Mouse (Mus musculus) brain, embryonic 14.5 days (tissue): Measurements from ENCODE around the gene Gna14. TPM values are rescaled to one million over a fixed set of nuclear protein-coding genes. Genes with fewer than 3 reads are reported as not detected.

ENCODE experiments used
- DNase-seq: peaks from one replicate; pipeline ENCODE4 v3.0.0-alpha.2; 2011; ENCODE audit warnings: low read depth
- CTCF ChIP-seq: fragments of 200-500 bp; IDR thresholded peaks from 2 replicates; pipeline ENCODE4 v1.5.1; 2012; ENCODE audit warnings: inconsistent platforms, mild to moderate bottlenecking, moderate library complexity, borderline replicate concordance; ENCODE audit not compliant: insufficient read depth, insufficient read length; ENCODE audit errors: extremely low read depth
- POLR2A ChIP-seq: fragments of 200-500 bp; IDR thresholded peaks from 2 replicates; pipeline ENCODE4 v1.6.1; 2012; ENCODE audit warnings: mild to moderate bottlenecking, inconsistent platforms, borderline replicate concordance; ENCODE audit not compliant: poor library complexity, insufficient read depth, insufficient read length, severe bottlenecking; ENCODE audit errors: extremely low read depth
- polyA plus RNA-seq: library from polyadenylated mRNA; depleted of rRNA; stranded (reverse); fragments of >200 nt; gene quantifications from 2 replicates; pipeline ENCODE4 v1.2.3, GENCODE M21; 2012

Gene Gna14
- polyA plus RNA-seq, 1 experiment = 0.62 TPM

GRCm38 (mm10) chr19:16526302-16526880 is 90.8 kb downstream of the Gna14 start:
- TF ChIP-seq CTCF (no peak), POLR2A (no peak)

DNA sequence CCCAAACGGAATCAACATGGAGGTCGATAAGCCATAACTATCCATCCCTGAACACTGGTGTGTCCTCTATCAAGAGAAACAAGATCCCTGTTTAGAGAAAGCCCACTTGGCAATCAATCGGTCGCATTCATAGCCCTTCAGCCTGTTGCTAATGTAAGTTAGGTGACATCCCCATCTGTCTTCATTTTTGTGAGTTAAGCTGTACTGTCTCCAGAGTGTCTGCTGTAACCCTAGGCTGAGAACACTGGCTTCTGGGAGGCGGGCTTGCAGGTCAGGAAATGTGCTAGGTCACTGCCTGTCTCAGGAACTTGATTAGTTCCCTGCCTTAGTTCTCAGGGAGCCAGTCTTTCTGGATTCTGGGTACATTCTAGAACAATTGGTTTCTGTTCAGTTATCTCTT is 91.5 kb downstream of the Gna14 start:
- no peak for TF ChIP-seq CTCF
- no peak for TF ChIP-seq POLR2A
- DNase-seq = no peak

More at GRCm38 (mm10) chr19:16526302-16526880, 90.8 kb downstream of the Gna14 start:
- DNase-seq = no peak

DNA sequence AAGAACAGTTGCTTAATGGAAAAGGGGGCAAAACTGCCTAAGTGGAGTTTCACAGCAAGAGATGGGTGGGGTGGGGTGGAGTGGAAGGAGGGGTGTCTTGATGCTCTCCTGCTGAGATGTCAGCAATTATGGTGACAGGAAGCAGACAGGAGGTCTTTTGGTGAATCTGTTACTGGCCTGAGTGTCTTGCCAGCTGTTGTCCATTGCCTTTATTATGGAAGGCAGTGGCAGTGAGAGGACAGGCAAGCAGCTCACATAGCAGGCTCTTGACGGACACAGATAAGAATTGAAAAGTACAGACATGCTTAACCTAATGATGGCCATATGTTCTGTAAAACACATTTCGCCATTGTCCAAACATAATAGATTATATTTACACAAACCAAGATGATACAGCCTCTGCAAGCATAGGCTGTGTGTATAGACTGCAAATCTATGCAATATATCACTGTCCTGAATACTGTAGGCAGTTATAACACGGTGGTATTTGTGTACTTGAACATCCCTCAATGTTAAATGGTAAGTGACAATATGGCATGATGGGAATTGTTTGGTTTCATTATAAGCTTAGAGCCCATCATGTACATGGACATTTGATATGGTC is 92.8 kb downstream of the Gna14 start:
- no peak for DNase-seq
- TF ChIP-seq CTCF (no peak), POLR2A (no peak)

DNA sequence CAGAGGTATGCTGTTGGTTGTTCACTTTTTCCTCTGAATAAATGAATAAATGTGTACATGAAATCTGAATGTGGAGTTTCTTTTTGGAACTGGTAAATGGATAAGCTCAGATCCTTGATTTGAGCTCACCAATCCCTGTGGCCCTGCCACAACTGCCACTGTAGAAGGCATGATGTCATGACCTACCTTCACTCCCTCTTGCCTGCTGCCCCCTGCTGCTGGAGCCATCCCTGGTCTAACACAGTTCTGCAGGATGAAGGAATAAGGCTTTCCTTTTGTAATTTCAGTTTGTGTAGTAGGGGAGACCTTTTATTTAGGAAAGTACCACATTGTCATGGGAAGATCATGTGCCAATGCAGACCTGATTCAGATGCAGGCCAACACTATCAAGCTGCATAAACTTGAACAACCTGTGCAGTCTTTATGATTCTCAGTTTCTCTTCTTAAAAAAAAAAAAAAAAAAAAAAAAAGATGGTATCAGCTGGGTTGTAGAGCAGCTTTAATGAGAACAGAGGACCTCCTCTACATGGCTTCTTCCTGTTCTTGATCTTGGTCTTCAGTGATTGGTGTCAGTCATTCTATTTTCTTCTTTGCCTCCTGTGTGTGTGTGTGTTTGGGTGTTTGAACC is 93.8 kb downstream of the Gna14 start:
- DNase-seq = peak; percentile 29
- TF ChIP-seq CTCF = peak; percentile 41; the same call in 1 of the 2 replicates
- no peak for TF ChIP-seq POLR2A

GRCm38 (mm10) chr19:16529999-16530398 is 94.4 kb downstream of the Gna14 start:
- no peak for DNase-seq
- no peak for TF ChIP-seq CTCF
- TF ChIP-seq POLR2A = no peak

GRCm38 (mm10) chr19:16534311-16534710 is 98.7 kb downstream of the Gna14 start:
- DNase-seq = no peak
- no peak for TF ChIP-seq CTCF
- TF ChIP-seq POLR2A = no peak

DNA sequence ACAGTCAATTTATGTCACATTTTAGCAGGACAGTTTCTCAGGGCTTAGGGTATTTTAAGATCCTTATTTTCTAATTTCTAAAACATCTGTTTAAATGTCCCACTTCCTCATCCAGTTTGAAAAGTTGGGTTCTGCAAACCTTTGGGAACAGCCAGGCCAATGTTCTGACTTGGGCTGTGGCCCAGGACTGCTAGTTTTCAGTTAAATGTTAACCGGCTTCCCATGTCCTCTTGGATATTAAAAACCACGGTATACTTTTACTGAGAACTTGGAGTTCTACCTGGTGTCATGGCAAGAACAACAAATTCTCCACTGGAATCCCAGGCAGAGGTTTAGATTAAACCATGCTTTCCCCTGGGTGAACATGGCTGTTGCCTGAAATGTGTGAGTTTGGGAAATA is 102.9 kb downstream of the Gna14 start:
- no peak for DNase-seq
- no peak for TF ChIP-seq CTCF

DNA sequence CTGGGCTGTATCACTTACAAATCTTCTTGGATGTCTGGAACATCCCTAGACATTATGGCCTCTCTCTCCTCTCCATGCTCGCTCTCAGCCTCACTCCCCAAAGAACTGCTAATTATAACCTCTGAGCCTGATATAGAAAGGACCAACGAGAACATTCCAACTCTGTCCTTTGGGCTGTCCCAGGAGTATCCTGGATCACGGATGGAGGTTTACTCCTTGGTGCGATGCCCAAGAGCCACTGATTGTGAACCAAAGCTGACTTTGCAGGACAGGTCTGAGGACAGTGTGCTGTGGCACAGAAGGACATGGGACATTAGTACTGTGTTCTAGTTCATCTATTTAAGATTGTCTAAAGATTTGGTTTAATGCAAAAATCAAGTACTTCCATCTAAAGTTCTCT is 108.1 kb downstream of the Gna14 start:
- no peak for DNase-seq
- TF ChIP-seq CTCF (no peak), POLR2A (no peak)

- peak; percentile 11 for DNase-seq
- TF ChIP-seq POLR2A = no peak
- no peak for TF ChIP-seq CTCF
These were observed 121.4 kb downstream of the Gna14 start for GRCm38 (mm10) chr19:16556988-16557387.

- no peak for DNase-seq
These were observed 122.4 kb downstream of the Gna14 start for GRCm38 (mm10) chr19:16557971-16558370.

GRCm38 (mm10) chr19:16558570-16558969 is 123.0 kb downstream of the Gna14 start:
- TF ChIP-seq CTCF (no peak), POLR2A (no peak)
- DNase-seq = no peak

More at GRCm38 (mm10) chr19:16557971-16558370, 122.4 kb downstream of the Gna14 start:
- TF ChIP-seq CTCF (peak; percentile 51), POLR2A (no peak)

GRCm38 (mm10) chr19:16559243-16559896 is 123.8 kb downstream of the Gna14 start:
- no peak for DNase-seq
- TF ChIP-seq POLR2A (no peak), CTCF (no peak)

GRCm38 (mm10) chr19:16562676-16563075 is 127.1 kb downstream of the Gna14 start:
- DNase-seq = no peak

More at GRCm38 (mm10) chr19:16562676-16563075, 127.1 kb downstream of the Gna14 start:
- TF ChIP-seq CTCF = no peak
- no peak for TF ChIP-seq POLR2A
